Mouse (Mus musculus): ENCODE data around the gene Rai1.

Gene Rai1

GRCm38 (mm10) chr11:60094909-60095810, 9.7 kb upstream of the Rai1 start:
- in situ Hi-C loops (cut with MboI, MseI), result loop anchor here (5.0 kb wide), 2 partner anchors 37 to 102 kb away; no protein-coding TSS in a partner anchor

DNA sequence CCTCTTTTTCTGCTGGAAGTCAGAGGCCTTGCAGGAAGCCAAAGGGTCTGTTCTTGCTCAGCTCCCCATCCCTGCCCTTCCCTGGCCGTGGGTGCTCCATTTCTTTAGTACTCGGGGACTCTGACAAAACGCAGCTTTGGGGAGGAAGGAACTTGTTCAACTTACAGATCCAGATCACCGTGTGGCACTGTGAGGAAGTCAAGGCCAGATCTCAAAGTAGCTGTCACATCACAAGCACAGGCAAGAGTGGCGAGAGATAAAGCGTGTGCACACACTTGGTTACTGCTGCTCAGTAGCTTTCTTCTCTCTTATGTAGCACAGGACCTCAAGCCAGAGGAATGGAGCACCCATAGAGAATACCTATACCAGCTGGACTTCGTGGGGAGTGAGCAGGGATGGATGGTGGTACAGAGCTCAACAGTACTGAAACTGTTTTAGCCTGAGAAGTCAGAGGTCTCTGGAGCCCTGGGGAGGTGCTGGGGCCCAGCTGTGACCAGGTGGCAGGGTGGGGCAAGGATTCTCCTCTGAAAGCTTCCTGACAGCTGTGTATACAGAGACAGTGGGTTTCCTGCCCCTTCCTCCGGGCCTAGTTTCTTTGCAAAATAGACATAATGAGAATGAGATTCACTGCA, 5.1 kb upstream of the Rai1 start:
- in situ Hi-C loops (cut with MboI, MseI), result loop anchor here (5.0 to 25.0 kb wide), 3 partner anchors 33 to 1013 kb away; no protein-coding TSS in a partner anchor

GRCm38 (mm10) chr11:60100827-60101555, 3.8 kb upstream of the Rai1 start:
- in situ Hi-C loops (cut with MboI, MseI), result loop anchor here (25.0 kb wide), 1 partner anchor 1011 kb away; no protein-coding TSS in a partner anchor

- in situ Hi-C loops (cut with MboI, MseI), result loop anchor here (25.0 kb wide), 1 partner anchor 1010 kb away; no protein-coding TSS in a partner anchor
These were observed 2.8 kb upstream of the Rai1 start for GRCm38 (mm10) chr11:60101986-60102385.

- in situ Hi-C loops (cut with MboI, MseI), result loop anchor here (25.0 kb wide), 1 partner anchor 1010 kb away; no protein-coding TSS in a partner anchor
These were observed 2.1 kb upstream of the Rai1 start for GRCm38 (mm10) chr11:60102664-60103063.

GRCm38 (mm10) chr11:60103567-60103966, 1.2 kb upstream of the Rai1 start:
- in situ Hi-C loops (cut with MboI, MseI), result loop anchor here (25.0 kb wide), 1 partner anchor 1009 kb away; no protein-coding TSS in a partner anchor

DNA sequence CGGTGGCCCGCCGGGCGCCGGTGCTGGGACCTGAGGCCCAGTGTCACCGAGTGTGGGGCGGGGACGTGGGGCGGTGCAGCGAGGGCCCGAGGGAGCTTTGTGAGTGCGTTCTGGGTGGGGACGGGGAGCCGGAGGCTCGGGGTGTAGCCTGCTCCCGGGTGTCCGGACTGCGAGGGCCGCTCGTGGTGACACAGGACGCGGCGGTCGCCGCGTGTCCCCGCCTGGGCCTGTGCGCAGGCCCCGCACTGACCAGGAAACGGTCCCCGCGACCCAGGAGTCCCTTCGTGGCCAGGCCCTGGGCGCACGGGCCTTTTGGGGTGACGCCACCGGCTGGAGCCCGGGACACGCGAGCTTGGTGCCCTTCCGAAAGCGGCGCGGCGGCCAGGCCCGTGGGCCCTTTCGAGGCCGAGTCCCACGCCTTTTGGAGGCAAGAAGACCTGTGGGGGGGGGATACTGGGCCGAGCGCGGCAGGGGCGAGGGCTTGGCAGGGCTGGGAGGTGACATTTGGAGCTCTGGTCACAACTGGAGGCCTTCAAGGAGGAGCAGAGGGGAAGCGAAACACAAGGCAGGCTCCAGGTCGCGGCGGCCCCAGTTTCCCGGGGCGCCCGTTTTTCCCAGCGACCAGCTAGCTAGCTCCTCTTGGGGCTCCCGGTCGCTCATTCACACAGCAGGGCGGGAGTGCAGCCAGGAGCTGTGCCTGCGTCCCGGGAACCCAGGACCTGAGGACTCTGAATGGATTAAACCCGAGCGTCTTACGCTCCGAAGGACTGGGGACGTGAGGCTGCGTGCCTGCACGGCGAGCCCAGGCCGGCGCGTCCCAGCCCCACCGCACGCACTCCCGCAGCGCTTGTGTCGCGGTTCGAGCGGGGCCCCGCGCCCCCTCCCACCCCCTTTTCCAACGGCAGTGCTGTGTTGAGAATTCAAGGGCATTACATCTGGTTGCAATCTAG, 1.1 kb downstream of the Rai1 start:
- in situ Hi-C loops (cut with MboI, MseI), result loop anchor here (25.0 kb wide), 1 partner anchor 1006 kb away; no protein-coding TSS in a partner anchor

DNA sequence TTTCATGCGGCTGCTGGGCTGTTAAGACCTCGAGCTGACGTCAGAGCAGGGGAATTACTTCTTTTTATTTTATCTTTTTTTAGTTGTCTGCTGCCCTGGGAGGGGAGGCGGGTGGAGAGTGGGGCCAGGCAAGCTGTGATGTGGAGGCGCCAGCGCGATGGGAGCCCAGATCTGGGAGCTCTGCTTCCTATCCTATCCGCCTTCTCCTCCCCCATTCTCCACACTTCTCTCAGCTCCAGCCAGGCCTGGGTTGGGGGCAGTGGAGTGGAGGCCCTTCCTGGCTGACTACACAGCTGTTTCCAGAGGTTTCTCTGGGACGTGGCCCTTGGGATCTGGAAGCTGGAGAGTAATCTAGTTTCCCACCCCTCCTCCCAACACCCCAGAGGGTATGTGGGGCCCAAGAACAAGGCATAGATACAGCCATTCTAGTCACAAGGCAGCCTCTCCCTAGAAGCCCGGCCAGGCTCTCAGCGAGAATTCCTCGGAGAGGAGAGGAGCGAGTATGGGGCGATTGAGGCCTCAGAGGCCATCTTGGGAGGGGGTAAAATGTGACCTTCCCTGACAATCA, 1.8 kb downstream of the Rai1 start:
- in situ Hi-C loops (cut with MboI, MseI), result loop anchor here (25.0 kb wide), 1 partner anchor 1006 kb away; no protein-coding TSS in a partner anchor

GRCm38 (mm10) chr11:60107449-60107848, 2.6 kb downstream of the Rai1 start:
- in situ Hi-C loops (cut with MboI, MseI), result loop anchor here (25.0 kb wide), 1 partner anchor 1005 kb away; no protein-coding TSS in a partner anchor

GRCm38 (mm10) chr11:60108631-60109172, 3.9 kb downstream of the Rai1 start:
- in situ Hi-C loops (cut with MboI, MseI), result loop anchor here (25.0 kb wide), 1 partner anchor 1004 kb away; no protein-coding TSS in a partner anchor

DNA sequence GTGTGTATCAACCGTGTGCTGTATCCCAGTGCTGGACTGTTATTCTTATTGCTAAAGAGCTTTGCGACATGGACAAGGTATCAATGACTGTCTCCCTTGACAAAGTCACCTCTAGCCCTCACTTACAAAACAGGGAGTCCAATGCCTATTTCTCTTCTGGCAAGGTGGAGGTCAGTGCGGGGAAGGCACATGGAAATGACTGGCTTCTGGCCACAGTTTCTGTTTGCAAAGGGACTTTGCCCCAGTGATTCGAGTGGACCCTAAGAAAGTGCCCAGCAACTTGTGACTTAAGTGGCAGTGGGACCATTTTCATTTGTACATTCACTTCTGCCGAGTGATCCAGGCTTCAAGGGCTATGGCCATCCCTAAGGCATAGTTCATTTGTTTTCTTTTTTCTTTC, 5.6 kb downstream of the Rai1 start:
- in situ Hi-C loops (cut with MboI, MseI), result loop anchor here (5.0 to 25.0 kb wide), 2 partner anchors 903 to 1002 kb away; partner anchors contain the start of gene 2310033P09Rik

DNA sequence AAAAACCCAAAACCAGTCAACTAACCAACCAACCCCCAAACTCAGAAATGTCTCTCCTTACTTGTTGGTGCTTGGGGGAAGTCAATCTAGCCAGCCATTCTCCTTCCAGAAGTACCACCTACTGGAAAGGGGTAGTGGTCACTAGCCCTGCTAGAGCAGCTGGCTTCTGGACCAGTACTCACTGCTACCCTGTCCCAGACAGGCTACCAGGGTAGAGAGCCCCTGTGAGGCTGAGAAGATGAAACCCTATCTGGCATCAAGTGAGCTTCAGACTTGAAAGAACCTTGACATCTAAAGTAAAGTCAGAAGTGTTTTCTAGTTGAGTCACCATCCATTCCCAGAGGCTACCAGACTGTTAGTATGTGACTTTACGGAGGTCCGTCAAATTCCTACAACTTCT, 6.8 kb downstream of the Rai1 start:
- in situ Hi-C loops (cut with MboI, MseI), result loop anchor here (5.0 to 25.0 kb wide), 2 partner anchors 904 to 1001 kb away; partner anchors contain the start of gene 2310033P09Rik

GRCm38 (mm10) chr11:60113624-60114023, 8.8 kb downstream of the Rai1 start:
- in situ Hi-C loops (cut with MboI, MseI), result loop anchor here (5.0 to 25.0 kb wide), 2 partner anchors 906 to 999 kb away; partner anchors contain the start of gene 2310033P09Rik

- in situ Hi-C loops (cut with MboI, MseI), result loop anchor here (5.0 to 25.0 kb wide), 2 partner anchors 907 to 998 kb away; partner anchors contain the start of gene 2310033P09Rik
These were observed 9.6 kb downstream of the Rai1 start for GRCm38 (mm10) chr11:60114296-60115023.

DNA sequence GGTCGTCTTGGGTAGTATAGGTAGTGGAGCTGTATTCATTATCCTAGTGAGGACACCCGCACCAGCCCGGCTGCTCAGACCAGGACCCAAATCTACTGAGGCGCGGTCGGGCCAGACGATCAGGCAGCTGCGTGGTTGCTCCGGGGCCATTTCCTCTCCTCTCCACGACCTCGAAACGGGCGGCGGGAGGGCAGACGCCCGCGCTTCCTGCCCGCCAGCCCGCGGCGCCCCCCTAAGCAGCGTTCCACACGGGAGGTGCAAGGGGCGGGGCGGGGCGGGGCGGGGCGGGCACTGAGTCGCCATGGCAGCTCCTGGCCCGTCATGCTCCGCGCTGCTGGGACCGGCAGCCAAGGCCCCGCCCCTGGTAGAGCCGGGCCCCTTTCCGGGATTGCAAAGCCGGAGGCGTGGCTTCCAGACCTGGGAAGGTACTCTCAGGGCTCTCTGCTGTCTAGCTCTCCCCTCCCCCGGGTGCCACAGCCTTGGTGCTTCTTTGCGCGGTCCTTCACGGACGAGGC, 10.3 kb downstream of the Rai1 start:
- in situ Hi-C loops (cut with MboI, MseI), result loop anchor here (25.0 kb wide), 1 partner anchor 997 kb away; no protein-coding TSS in a partner anchor

DNA sequence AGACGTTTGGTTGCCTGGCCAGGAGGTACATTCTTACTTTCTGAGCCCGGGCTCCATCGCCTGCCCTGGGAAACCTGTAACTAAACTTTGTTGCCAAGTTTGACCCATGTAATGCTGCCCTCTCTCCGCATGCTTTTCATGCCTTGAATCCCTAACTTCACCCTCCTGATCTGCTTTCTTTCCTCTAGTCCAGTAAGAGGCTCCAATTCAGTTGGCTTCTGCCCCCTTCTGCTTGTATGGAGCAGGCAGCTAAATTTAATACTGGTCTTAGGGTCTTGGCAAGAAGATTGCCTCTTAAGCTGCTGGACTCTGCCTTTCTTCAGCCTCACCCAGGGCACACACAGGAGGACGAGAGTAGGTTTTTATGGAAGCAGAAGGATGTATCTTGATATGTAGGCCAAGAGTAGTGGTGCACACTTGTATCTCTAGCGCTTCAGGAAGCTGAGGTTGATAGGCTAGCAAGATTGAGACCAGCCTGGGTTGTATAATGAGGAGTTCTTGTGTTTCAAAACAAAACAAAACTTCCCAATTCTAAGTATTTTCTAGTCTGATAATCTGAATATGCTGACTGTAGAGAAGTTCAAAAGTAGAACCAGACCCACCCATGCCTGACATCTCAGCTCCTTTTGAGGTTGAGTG, 10.9 kb downstream of the Rai1 start:
- in situ Hi-C loops (cut with MboI, MseI), result loop anchor here (25.0 kb wide), 1 partner anchor 997 kb away; no protein-coding TSS in a partner anchor

DNA sequence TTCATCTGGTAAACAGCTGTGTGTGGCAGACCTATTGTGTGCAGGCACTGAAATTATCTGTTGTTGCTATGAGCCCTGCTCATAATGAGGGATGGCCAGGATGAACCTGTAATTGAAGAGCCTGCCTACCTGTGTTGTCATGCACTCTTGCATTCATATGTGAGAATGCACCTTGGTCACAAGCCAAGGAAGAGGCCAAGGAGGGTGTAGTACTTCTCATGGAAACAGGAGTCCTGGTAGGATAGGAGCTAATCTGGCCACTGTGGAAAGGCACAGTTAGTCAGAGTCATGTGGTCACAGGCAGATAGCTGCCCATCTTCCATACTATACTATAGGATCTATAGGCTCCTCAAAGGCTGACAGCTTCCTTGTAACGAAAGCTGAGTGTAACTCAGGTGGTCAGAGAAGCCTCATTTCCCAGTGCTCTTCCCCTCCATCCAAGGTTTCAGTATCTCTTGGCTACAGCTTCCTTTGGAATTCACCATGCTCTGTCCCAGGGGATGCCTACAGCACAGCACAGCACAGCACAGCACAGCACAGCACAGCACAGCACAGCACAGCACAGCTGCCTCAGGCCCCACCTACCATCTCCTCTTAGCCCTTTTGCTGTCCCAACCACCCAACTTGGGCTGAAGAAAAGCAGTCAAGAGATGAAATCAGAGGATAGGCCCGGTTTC, 15.9 kb downstream of the Rai1 start:
- in situ Hi-C loops (cut with MboI, MseI), result loop anchor here (25.0 kb wide), 1 partner anchor 992 kb away; no protein-coding TSS in a partner anchor
